Mouse (Mus musculus) adrenal gland, postnatal 14 days (tissue): ENCODE measurements around the gene C8g. TPM values are rescaled to one million over a fixed set of nuclear protein-coding genes. Genes with fewer than 3 reads are reported as not detected.
A peak's percentile ranks its signal among the peaks of the same experiment; 100 is the strongest.

Source experiments
- DNase-seq: peaks from one replicate; pipeline ENCODE4 v3.0.0; 2021; ENCODE audit warnings: mixed read lengths
- total RNA-seq: library from RNA; stranded (reverse); gene quantifications from 2 replicates; pipeline ENCODE4 v1.2.3, GENCODE M21; 2021

Gene C8g
- total RNA-seq, 1 experiment from 2014 or later, result 36.5 TPM

DNA sequence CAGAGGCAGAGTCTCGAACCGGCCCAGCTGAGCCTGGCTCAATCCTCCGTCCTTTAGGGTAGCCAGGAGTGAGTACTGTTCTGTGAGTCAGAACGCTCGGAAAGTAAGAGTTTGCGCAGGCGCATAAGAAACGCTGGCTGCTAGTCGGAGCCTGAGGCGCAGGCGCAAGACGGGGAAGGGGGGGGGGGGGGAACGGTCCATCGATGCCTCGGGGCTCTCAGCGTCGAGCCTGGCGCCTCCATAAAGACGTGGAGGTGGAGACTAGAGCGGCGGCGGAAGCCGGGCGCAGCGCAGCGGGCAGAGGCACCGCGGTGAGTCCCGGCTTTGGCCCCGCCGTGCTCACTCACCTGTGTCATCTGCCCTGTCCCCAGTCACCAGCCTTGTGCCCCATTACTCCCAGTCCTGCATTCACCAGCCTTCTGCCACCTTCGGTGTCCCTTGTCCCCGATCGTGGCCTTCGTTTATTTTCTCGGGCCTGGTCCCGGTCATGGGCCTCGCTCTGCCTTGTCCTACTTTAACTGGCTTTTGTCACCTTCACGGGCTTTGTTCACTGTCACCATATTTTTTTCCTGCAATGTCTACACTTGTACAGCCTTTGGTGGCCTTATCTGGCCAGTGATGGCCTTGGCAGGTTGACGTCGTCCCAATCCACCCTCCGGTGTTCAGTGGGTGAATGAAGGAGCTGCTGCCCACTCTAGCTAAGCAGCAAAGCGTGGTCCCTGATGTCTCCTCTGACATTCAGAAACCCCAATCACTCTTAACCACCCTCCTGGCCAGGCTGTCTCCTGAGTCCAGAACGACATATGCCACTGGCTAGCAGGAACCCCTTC lies 728 bp downstream of the C8g start, which contains the start of gene Fbxw5:
Fbxw5 (plus strand) TSS at position 175 of the 830 bp plus-strand sequence.
- DNase-seq, result peak; percentile 93

DNA sequence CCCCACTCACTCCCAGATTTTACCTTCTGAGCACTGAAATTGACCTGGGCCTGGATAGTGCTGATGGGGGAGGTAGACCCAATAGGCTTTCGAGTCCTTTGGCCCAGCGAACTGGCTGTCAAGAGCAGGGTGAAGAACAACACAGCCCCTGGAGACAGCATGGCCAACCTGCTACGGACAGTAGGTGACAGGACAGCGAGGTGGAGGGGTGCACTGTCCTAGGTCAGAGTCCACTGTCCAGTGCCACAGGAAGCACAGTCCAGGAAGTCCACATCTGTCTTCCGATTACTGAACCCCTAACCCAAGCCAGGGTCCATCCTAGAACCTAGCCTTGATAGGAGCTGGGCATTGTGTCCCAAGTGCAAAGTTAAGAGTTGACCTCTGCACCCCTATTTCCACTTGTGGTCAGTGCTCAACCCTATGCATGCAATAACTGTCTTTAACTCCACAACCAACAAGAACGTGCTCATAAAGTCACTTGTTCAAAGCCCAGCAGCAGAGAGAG lies 1.4 kb downstream of the C8g start:
- no peak for DNase-seq

DNA sequence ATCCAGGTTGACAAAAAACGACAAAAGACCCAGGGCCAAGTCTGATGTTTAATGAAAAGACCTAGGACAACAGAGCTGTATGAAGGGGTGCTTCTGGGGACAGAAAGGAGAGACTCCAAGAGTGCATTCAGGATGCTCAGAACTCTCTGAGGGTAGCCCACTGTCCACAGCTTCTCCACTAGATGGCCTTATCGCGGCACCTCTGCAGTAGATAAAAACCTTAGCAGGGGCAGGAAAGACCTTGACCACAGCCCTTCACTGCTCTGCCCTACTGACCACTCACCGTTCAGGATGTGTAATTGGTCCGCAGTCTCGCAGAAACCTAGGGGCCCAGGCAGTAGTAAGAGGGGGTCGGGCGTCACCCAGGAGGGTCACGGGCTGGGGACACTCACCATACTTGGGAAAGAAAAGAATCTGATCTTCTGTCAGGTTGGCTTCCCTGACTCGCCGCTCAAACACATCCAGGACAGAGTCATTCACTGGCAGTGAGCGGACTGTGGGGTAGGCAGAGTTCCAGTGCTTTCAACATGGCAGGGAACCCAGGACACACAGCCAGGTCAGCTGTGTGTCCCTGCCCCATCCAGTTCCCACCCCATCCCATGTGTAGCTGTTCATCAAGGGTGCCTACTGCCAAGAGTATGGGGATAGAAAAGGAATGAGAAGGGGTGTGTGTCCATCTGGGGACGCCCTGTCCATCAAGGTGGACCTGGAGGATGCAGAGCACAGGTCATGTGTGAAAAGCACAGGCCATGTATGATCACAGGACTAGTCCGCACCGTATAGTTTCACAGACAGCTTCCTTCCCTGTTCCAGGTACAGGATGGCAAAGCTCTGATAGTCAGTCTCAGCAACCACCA lies 2.7 kb downstream of the C8g start:
- peak; percentile 37 for DNase-seq

DNA sequence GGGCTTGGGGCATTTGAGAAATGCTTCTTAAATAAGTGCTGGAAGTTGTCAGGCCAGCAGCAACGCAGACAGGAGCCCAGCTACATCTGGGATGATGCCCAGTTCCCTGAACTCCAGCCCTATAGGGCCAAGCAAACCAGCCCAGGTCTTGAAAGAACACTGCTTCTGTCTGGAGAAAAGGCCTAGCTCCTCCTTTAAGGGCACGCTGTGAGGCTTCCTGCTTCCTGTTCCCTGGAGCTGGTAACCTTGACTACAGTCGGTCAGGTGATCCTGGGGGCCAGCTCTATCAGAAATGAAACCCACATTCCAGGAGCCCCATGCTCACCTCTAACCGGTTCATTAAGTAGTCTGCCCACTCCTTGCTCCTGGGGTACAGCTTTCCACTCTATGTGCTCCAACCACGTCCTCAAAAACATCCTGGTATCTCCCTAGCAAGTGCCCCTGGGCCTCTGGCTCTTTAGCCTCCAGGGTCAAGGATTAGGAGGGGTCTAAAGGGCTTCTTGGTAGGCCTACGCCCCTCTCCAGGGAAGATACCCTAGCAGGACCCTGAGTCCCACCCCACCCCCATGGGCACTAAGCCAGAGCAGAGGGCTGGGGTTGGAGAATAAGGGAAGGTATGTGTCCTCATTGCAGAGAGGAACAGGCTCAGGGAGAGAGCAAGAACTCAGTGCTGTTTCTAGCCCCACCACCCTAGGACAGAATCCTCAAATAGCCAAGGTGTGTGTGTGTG lies 3.5 kb downstream of the C8g start:
- DNase-seq, result no peak

DNA sequence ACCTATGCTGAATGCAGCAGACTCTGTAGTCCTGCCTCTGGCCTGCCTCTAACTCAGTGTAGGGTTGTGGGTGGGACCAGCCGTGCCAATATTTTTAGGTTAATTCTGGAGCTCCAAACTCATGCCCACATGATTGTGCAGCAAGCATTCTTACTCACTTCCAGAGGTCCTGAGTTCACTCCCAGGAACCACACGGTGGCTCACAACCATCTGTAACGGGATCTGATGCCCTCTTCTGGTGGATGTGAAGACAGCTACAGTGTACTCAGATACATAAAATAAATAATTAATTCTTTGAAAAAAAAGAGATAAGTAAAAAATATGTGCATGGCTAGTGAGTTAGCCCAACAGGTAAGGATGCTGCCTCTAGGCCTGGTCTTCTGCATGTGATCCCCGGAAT lies 5.1 kb downstream of the C8g start:
- DNase-seq, result no peak

DNA sequence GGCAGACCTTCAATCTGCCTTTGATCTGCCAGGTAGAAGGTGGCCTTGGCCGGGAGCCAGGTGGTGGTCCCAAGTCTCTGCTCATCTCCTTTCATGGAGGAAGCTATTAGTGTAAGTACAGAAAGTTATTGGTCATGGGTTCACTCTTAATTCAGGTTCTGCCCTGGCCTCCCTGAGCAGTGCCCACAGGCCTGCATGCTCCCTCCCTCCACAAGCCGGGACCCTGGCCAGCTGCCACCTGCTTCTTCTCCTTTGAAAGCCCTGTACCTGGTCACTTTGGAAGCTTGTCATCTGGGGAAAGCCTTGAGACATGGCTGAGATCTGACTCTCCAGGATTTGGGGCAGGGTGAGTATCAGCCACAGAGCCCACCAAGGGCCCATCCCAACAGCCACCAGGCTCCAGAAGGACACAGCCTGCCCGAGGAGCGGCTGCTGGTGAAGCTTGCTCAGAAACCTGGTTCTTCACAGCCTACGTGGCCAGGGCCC lies 8.0 kb downstream of the C8g start, which contains the start of gene Lcn12:
Lcn12 (minus strand) TSS at position 436 of the 486 bp plus-strand sequence.
- no peak for DNase-seq

DNA sequence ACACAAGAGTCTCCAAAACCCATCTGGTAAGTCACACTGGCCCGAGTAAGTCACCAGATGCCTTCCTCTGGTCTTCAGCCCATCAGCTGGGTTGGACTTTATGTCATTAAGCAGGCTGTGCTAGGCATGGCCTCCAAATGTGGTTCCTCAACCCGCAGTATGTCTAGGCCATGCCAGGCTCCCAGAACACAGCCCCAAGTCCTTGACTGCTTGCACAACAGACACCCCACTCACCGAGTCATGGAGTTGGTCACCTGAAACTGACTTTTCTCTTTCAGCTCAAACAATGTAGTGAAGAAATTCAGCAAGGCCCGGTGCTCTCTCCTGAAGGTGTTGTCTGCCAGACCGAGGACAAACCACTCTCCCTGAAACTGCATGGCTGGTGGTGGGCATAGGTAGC lies 8.5 kb downstream of the C8g start:
- no peak for DNase-seq

DNA sequence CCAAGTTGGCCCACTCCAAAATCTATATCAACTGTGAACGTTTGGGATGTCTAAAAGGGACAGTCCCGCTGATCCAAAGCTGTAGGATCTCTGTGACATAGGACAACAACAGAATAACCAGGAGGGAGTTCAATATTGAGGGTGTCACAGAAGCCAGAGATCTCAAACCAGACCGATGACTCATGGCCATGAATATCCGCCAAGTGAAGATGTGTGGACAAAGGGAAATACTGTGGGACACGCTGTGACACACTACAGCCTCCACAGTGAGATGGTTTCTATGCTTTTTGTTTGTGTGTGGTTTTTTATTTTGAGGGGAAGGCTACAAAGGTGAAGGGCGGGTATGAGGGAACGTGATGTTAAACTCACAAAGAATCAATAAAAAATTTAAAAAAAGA lies 12.8 kb downstream of the C8g start:
- DNase-seq, result peak; percentile 55

DNA sequence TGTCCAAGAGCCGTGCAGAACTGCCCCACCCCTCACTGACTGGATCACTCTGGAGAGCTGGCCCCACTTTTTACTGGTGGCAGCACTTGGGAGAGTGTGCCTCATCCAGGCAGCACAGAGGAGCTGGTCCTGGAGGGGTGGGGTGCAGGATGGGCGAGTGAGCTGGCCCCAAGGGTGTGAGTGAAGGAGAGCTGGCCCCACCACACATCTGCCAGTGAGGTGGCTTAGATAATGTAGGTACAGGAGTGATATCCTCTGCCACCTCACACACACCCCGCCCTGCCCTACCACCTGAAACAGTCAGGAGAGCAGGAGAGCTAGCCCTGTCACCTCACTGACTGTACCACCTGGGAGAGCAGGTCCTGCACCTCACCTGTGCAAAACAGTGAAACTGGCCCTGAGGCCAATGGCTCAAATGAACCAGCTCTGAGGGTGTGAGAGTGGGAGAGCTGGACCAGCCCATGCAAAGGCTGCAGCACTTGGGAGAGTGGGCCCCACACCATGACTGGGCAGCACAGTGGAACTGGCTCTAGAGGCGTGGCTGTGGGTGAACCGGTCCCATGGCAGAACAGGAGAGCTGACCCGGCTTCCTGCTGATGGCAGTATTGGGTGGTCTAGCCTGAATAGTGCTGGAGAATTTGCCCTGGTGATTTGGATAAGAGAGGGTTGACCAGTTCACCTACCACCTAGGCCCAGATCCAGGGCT lies 13.4 kb downstream of the C8g start:
- no peak for DNase-seq

DNA sequence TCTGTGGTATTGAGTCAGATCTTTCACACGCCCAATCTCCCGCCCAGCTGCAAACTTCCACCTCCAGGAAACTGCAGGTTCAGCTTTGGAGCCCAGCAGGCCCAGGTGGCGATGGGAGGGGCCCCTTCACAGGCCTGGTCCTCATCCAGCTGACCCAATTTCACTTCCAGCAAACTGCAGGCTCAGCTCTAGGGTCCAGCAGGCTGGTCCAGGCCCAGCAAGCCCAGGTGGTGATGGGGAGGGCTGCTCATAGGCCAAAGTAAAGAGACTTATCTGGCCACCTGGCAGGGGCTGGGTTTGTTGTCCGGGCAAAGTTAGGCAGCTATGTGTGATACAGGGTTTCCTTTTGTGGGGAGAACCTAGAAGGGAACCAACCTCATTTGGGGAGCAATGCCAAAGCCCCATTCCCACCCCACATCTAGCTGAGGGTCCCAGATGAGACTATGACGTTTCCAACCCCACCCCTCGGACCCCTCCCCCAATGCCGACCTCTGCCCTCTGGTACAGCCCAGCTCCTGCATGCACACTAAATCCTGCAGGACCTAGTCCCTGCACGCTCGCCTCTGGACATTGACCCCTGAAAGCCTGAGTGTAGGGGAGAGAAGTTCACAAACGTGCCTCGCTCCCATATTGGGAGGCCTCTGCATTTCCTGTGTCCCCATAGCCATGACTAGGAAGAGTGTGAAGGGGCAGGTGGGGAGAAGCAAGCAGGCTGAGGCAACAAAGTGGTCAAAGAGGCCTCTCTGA lies 16.4 kb downstream of the C8g start:
- DNase-seq, result no peak

DNA sequence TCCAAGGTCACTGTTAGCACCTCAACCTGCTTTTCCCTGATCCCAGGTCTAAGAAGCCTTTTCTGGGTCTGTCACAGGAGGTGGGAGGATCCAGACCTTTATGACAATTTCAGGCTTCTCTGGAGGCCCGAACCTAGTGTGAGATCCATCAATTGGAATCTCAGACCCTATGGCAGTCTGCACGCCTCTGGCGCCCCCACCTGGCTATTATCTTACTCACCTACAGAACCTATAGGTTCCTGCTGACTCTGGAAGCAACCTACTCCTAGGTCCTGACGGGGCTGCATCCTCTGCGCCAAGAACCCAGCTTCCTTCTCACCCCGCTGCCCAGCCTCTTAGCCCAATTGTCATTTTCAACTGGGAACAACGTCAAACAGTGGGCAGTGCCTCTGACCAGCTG lies 18.6 kb downstream of the C8g start:
- peak; percentile 65 for DNase-seq

DNA sequence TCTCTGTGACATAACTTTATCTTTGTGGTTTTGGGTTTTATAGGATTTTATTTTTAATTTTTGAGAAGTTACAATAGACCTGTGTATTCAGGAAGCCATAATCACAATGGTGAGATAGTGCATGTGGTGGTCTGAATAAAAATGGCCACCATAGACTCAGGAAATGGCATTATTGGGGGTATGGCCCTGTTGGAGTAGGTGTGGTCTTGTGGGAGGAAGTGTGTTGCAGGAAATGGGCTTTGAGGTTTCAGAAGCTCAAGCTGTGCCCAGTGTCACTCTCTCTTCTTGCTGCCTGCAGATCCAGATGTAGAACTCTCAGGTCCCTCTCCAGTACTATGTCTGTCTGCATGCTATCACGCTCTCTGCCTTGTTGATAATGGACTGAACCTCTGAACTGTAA lies 21.0 kb downstream of the C8g start:
- DNase-seq, result no peak

DNA sequence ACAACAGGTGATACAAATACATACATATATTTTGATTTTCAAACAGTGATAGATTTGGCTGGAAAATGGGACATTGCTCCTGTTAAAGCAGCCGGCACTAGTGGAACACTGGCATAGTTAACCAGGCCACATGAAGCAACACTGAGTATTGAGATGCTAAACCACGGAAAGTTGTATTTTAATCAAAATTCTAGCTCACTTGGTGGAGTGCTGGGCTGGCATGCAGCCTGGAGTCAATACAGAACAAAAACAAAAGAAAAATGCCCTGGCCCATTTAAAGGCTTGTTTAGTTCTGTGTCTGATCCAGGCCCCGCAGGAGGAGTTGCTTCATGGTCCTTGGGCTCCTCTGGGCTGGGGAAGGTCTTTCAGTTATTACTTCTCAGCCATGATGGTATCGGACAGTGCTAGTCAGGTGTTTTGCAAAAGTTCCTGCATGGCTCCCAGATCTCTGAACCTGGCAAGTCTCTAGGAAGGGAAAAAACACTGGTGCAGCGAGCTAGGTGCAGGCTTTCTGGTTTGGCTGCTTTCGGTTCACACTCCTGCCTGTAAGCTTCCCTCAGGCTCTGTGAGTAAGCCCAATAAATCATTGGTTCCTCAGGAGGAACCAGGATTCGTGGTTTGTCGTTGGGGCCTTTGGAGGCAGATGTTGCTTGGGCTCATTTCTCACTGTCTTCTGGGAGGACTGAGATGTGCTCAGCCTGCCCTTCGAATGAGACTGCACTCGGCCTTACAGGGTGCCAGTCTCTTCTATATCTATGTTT lies 21.8 kb downstream of the C8g start:
- DNase-seq, result peak; percentile 55

DNA sequence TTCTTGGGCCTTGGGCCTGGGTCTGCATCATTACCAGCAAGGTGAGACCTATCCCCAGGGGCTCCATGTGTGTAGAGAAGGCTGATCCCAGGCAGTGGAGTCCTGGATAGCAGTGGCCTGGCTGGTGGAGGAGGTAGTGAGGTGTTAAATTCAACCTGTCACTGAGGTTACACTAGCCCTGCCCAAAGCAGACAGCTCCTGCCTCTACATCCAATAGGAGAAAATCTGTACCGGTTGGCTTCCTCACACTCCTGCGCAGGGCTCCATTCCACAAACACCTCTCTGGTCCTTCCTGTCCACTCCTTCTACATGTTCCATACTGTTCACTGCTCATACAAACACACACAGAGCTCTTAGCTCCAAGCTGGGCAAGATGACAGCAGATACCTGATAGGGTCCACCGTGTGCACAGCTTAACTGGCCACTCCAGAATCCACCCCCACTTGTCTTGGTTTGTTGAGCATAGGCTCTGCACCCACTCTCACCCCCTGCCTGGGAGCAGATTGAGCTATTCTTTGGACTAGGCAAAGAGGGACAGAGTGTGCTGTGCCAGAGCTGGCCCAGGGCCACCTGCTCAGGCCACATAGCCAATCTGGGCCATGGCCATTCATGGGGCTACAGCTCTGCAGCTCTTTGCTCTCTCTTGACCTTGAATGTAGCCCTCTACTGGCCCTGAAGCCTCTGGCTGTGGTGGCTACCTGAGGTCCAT lies 23.4 kb downstream of the C8g start:
- peak; percentile 78 for DNase-seq

DNA sequence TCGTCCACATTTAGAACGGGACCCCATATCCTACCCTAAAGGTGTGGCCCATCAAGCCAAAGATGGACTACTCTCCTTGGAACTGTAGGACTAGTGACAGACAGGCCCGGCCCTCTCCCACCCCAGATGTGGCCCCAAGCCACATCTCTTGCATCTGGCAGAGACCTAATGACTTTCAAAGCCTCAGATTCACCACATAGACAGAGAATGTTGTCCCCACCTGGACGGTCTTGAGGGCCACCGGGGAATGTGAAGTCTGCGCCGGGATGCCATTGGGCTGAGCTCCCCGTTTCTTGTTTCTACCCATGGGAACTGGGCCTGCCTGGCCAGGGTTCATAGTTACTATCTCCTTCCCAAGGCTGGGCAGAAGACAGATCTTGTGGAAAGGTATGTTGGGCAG lies 24.0 kb downstream of the C8g start:
- no peak for DNase-seq

DNA sequence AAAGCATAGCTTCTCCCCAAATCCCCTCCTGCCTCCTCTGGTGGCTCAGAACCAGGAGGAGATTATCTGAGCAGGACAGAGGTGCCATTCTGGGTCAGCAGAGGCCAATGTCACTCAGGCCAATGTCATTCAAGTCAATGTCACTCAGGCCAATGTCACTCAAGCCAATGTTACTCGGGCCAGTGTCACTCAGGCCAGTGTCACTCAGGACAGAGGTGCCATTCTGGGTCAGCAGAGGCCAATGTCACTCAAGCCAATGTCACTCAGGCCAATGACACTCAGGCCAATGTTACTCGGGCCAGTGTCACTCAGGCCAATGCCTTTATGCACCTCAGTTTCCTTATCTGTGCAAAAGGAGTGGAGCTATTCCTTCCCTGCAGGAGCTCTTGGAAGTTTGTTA lies 29.0 kb downstream of the C8g start:
- DNase-seq, result no peak

DNA sequence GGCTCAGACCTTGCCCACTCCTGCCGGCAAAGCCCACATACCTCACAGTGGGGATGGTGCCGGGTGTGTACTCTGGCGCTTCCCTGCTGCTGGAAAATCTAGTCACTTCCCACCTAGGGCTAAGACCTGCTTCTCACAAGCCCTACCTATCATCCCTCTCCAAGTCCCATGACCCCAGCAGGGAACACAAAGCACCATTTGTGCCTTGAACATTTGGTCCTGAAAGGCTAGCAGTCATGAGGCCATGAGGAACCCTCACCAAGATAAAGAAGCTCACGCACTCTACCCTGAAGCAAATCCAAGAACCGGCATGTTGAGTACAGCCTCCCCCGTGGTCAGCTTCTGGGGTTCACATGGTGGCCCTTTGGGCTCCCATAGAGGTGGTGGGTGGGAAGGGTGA lies 31.6 kb downstream of the C8g start, which contains the start of gene Ptgds:
Ptgds (minus strand) TSS at position 78 of the 400 bp plus-strand sequence.
- DNase-seq, result no peak

DNA sequence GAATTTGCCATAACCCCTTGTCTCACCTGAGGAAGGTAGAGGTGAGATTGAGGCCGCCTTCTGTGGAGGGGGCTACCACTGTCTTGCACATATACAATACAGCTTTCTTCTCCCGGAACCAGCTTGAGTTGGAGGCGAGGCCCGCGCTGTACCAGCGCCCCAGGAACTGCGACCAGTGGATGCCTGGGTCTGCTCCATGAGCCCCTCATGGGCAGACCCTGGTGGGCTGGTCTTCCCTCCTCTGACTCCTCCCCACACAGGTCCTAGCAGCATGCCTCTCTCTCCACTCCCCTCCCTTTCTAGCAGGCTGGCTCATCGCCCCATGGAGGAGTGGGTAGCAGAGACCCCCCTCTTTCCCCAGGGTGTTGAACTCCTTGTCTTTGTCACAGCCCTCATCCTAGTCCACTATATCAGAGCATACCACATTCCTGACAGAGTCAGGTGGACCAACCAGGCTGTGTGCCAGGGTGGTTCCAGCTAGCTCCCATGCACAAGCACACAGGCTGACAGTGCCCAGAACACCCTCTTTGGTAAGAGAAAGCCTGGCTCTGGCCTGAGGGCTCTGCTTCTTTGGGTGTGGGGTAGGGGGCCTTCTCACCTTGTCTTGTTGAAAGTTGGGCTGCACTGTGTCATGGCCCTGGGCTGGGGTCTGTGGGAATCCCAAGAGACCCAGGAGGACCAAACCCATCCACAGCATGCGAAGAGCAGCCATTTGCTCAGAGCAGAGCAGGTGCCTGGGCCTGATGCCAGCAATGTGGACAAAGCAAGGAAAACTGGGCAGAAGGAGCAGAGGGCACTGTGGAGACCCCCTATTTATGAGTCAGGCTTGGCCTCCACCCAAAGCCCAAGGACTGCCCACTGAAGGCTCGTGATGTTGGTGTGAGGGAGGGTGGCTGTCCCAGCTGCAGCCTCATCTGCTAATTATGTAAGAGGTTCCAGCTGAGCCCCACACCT lies 32.3 kb downstream of the C8g start:
- DNase-seq, result no peak
